Mouse (Mus musculus) thymus, adult 2 months (tissue): ENCODE measurements around the gene Hist1h2be.

Experiments used
- CTCF ChIP-seq: fragments of 200-500 bp; IDR thresholded peaks from 2 replicates; pipeline ENCODE4 v1.5.1; 2012; ENCODE audit warnings: mild to moderate bottlenecking, control low read depth, low read length, moderate library complexity, borderline replicate concordance; ENCODE audit not compliant: control insufficient read depth, poor library complexity, insufficient read depth; ENCODE audit errors: extremely low read depth
- POLR2A ChIP-seq: fragments of 200-500 bp; IDR thresholded peaks from 2 replicates; pipeline ENCODE4 v1.6.1; 2012; ENCODE audit warnings: mild to moderate bottlenecking, low read length, control low read depth, moderate library complexity; ENCODE audit not compliant: control insufficient read depth, poor library complexity, insufficient read depth; ENCODE audit errors: extremely low read depth

GRCm38 (mm10) chr13:23662536-23662935 is 41.6 kb upstream of the Hist1h2be start:
- TF ChIP-seq CTCF (no peak), POLR2A (no peak)
